Mouse (Mus musculus) hindbrain, embryonic 10.5 days (tissue): ENCODE results near the gene Chst8. TPM values are rescaled to one million over a fixed set of nuclear protein-coding genes. Genes with fewer than 3 reads are reported as not detected.

Experiments used
- DNase-seq: peaks from one replicate; pipeline ENCODE4 v3.0.0-alpha.2; 2017; ENCODE audit warnings: low spot score
- H3K27ac ChIP-seq: fragments of 300-500 bp; sonication (generic); 2 replicates; pipeline ENCODE4 v1.5.1; 2016; ENCODE audit warnings: mild to moderate bottlenecking, moderate library complexity
- H3K27me3 ChIP-seq: fragments of 300-500 bp; sonication (generic); 2 replicates; pipeline ENCODE4 v1.6.1; 2016; ENCODE audit warnings: mild to moderate bottlenecking; ENCODE audit not compliant: poor library complexity, insufficient read depth, severe bottlenecking
- H3K36me3 ChIP-seq: fragments of 300-500 bp; sonication (generic); 2 replicates; pipeline ENCODE4 v1.6.1; 2016; ENCODE audit warnings: mild to moderate bottlenecking, moderate library complexity
- H3K4me1 ChIP-seq: fragments of 300-500 bp; sonication (generic); replicated peaks from 2 replicates; pipeline ENCODE4 v1.6.1; 2016; ENCODE audit warnings: mild to moderate bottlenecking
- H3K4me3 ChIP-seq: fragments of 300-500 bp; sonication (generic); 2 replicates; pipeline ENCODE4 v1.5.1; 2016; ENCODE audit warnings: mild to moderate bottlenecking, moderate library complexity
- H3K9me3 ChIP-seq: fragments of 300-500 bp; sonication (generic); 2 replicates; pipeline ENCODE4 v1.6.1; 2016; ENCODE audit warnings: mild to moderate bottlenecking, moderate library complexity
- WGBS: fragments of 180-500 bp; shearing (Covaris S2); methylation state at CpG from one replicate; pipeline ENCODE4 v1.1.7; 2016; 5-methylcytosine and 5-hydroxymethylcytosine counted together
- polyA plus RNA-seq: library from polyadenylated mRNA; unstranded; fragments of >200 nt; fragmentation: Nextera tagmentation; extraction: Ambion mirVana; gene quantifications from 2 replicates; pipeline ENCODE4 v1.2.1, GENCODE M21; 2016

Chst8 gene
- polyA plus RNA-seq, 1 experiment from 2014 or later, result 17.5 TPM

DNA sequence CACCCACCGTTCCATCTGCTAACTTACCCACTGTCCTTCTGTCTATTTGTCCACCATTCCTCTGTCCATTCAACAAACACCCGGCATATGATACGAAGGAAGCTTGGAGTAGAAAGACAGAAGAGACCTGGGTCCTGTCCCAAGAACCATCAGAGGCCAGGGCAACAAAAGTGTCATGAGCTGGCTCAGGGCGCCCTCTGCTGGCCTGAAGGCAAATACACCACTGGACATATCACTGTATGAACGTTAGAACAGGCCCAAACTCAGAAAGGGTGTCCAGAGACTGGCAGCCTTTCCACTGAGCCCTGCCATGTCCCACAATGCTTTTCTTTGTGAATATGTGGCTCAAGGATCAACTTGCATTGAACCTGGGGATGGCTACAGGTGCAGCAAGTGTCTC lies 92.9 kb downstream of the Chst8 start:
- 44% methylated on average over 5 of the region's 5 CpGs for WGBS

DNA sequence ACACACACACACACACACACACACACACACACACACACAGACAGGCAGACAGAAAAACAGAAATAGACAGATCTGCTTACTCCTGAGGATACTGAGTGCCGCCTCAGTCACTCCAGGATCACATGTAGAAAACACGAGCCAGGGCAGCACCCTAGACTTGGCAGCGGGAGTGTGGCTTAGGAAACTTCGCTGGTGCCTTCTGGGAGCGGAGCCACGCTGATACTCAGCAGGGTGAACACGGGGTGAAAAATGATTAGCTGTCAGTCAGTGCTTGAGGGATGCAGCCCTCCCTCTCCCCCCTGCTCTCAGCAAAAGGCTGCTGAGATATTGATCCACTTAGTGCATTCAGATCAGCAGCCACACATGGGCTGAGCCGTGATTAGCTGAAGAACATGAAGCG lies 93.9 kb downstream of the Chst8 start:
- DNase-seq, result no peak
- Histone ChIP-seq H3K36me3 (no peaks in the 10 kb centered on the region), H3K4me1 (peaks cover 73% of the 10 kb centered on the region), H3K4me3 (no peak overlapping the region), H3K27me3 (peaks cover 8% of the 10 kb centered on the region; the same call in 1 of the 2 replicates), H3K27ac (peak overlapping the region; percentile 69), H3K9me3 (no peaks in the 10 kb centered on the region)
- 75% methylated on average over 9 of the region's 9 CpGs for WGBS

More for the DNA sequence above, 92.9 kb downstream of the Chst8 start:
- Histone ChIP-seq H3K9me3 (no peaks in the 10 kb centered on the region), H3K4me1 (peaks cover 72% of the 10 kb centered on the region), H3K4me3 (no peak overlapping the region), H3K27ac (0 out of 2 replicates have a peak overlapping the region, but pooled peaks have one; percentile 18), H3K36me3 (no peaks in the 10 kb centered on the region), H3K27me3 (peaks cover 8% of the 10 kb centered on the region; the same call in 1 of the 2 replicates)
- peak; percentile 74 for DNase-seq

DNA sequence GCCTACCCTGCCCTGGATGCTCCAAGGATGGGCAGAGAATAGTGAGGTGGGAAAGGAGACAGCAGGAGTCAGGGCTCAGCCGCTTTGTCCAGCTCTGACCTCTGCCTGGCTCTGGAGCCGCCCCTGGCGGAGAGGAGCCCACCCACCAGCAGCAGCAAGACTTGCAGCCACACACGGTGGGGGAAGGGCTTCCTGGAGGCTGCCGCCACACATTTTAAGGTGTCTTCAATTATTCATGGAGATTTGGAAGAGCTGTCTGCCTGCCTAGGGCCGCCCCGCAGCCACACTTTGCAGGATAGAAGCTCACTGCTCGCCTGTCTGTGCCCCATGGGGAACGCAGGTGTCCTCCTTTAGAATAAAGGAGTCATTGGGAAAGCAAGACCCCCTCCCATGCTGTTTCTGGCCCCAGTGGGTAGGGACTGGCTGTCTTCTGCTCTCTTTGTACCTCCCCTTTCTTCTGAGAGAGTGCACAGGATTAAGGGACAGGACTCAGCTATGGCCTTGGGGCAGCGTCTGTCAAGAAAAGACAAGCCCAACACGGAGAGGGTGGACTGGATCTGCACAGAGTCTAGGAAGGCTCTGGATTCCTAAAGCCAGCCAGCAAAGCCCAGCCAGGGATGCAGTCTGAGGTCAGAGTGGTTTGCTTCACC lies 95.2 kb downstream of the Chst8 start:
- peak; percentile 71 for DNase-seq
- WGBS, result under 1% methylated on average over 11 of the region's 11 CpGs
- Histone ChIP-seq H3K4me1 (peaks cover 64% of the 10 kb centered on the region), H3K9me3 (no peaks in the 10 kb centered on the region), H3K27ac (peak overlapping the region; percentile 69), H3K36me3 (no peaks in the 10 kb centered on the region), H3K4me3 (peak overlapping the region; percentile 27), H3K27me3 (peaks cover 8% of the 10 kb centered on the region; the same call in 1 of the 2 replicates)

DNA sequence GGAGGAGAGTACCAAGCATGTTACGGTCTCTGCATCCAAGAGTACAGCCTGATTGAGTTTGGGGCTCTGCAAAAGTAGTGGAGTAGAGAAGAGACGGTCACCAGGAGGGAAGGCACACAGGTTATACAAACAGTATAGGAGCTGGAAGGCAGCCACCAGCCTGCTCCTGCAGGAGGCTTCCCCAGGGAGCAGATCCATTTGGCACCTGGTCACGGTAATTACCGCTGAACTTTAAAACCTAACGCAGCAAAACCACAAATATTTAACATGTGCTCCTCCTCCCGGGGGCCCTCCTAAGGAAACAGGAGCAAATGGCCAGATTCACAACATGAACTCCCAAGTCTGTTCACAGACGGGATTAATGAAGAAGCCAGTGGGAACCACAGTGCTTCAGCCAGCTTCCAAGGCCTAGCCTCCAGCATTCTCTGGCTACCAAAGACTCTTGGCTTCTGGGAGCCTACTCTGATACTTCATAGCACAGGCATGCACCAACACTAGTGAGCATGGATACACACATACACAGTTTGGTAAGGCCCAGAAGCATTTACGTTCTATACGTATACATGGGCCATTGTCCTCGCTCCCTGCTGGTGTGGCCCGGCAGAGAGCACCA lies 97.6 kb downstream of the Chst8 start:
- no peak overlapping the region for H3K4me3 ChIP-seq
- no peaks in the 10 kb centered on the region for H3K36me3 ChIP-seq
- H3K9me3 ChIP-seq, result no peaks in the 10 kb centered on the region
- H3K27me3 ChIP-seq, result peaks cover 8% of the 10 kb centered on the region; the same call in 1 of the 2 replicates
- peaks cover 51% of the 10 kb centered on the region for H3K4me1 ChIP-seq
- no peak overlapping the region for H3K27ac ChIP-seq
- WGBS, result 62% methylated on average over 11 of the region's 11 CpGs
- DNase-seq, result no peak

DNA sequence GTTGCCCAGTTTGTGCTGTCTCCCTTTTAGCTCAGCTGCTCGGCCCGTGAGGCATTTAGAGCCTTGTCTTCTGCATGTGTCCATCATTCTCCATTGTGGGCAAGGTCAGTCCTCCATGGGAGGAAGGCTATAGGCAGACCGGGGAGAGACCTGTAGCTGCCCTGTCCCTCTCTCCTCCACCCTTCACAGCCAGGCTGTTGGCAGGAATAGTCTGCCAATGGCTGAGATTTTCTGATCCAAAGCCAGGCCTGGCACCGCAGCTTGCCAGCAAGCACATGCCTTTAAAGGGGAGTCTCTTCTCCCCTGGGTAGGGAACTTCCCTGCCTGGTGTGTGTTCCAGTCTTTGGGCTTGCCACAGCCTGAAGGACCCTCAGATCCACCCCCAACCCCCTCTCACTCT lies 103.4 kb downstream of the Chst8 start:
- no peak for DNase-seq
- Histone ChIP-seq H3K9me3 (peaks cover 7% of the 10 kb centered on the region; the same call in 1 of the 2 replicates), H3K36me3 (no peaks in the 10 kb centered on the region), H3K27me3 (no peaks in the 10 kb centered on the region), H3K27ac (no peak overlapping the region), H3K4me3 (no peak overlapping the region), H3K4me1 (peaks cover 29% of the 10 kb centered on the region)
- WGBS, result 73% methylated on average over 4 of the region's 4 CpGs

- Histone ChIP-seq H3K4me1 (peaks cover 25% of the 10 kb centered on the region), H3K9me3 (peaks cover 7% of the 10 kb centered on the region; the same call in 1 of the 2 replicates), H3K27me3 (peaks cover 5% of the 10 kb centered on the region; the same call in 1 of the 2 replicates), H3K4me3 (no peak overlapping the region), H3K27ac (peak overlapping the region; percentile 13; the same call in 1 of the 2 replicates), H3K36me3 (no peaks in the 10 kb centered on the region)
- whole genome bisulfite sequencing, result 40% methylated on average over 4 of the region's 4 CpGs
- DNase-seq, result no peak
These were observed 108.1 kb downstream of the Chst8 start for GRCm38 (mm10) chr7:34704401-34704800.

GRCm38 (mm10) chr7:34703437-34703836 lies 109.1 kb downstream of the Chst8 start:
- peaks cover 5% of the 10 kb centered on the region; the same call in 1 of the 2 replicates for H3K27me3 ChIP-seq
- 51% methylated on average over 4 of the region's 4 CpGs for WGBS
- H3K27ac ChIP-seq, result no peak overlapping the region
- H3K4me3 ChIP-seq, result no peak overlapping the region
- H3K36me3 ChIP-seq, result no peaks in the 10 kb centered on the region
- peaks cover 7% of the 10 kb centered on the region; the same call in 1 of the 2 replicates for H3K9me3 ChIP-seq
- peaks cover 19% of the 10 kb centered on the region for H3K4me1 ChIP-seq
- DNase-seq, result no peak

DNA sequence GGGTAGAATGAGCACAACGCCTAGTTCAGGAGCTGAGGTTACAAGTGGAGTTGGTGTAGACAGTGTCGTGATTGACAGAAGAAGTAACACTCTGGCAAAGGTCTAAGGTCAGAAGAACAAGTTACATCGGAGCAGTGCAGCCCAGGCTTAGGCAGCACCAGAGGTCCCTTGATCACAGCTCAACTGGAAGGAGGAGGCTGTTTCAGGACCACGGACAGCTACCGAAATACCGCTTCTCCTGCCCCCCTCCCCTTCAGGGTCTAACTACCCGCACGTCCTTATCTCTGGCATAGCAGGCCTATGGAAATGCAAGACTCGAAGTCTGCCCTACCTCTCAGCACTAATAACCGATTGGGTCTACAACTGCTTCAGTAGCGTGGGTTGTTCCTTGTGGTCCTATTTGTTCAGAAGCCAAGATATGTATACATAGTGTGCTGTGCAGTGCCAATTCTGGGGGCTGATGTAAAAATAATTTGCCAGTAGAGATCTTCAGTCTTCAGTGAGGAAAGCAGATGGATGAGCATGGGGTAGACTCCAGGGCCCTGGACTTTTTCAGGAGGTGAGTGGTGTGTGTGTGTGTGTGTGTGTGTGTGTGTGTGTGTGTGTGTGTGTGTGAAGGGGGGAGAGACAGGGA lies 109.7 kb downstream of the Chst8 start:
- 19% methylated on average over 11 of the region's 11 CpGs for WGBS
- Histone ChIP-seq H3K9me3 (peaks cover 5% of the 10 kb centered on the region; the same call in 1 of the 2 replicates), H3K27me3 (peaks cover 5% of the 10 kb centered on the region; the same call in 1 of the 2 replicates), H3K36me3 (no peaks in the 10 kb centered on the region), H3K27ac (no peak overlapping the region), H3K4me3 (no peak overlapping the region), H3K4me1 (peaks cover 24% of the 10 kb centered on the region)
- DNase-seq, result peak; percentile 56

- no peak overlapping the region for H3K27ac ChIP-seq
- no peaks in the 10 kb centered on the region for H3K9me3 ChIP-seq
- H3K4me1 ChIP-seq, result peaks cover 40% of the 10 kb centered on the region
- no peak overlapping the region for H3K4me3 ChIP-seq
- DNase-seq, result no peak
- WGBS, result 77% methylated on average over 3 of the region's 3 CpGs
- H3K27me3 ChIP-seq, result peaks cover 5% of the 10 kb centered on the region; the same call in 1 of the 2 replicates
- no peaks in the 10 kb centered on the region for H3K36me3 ChIP-seq
These were observed 112.6 kb downstream of the Chst8 start for GRCm38 (mm10) chr7:34699888-34700287.

DNA sequence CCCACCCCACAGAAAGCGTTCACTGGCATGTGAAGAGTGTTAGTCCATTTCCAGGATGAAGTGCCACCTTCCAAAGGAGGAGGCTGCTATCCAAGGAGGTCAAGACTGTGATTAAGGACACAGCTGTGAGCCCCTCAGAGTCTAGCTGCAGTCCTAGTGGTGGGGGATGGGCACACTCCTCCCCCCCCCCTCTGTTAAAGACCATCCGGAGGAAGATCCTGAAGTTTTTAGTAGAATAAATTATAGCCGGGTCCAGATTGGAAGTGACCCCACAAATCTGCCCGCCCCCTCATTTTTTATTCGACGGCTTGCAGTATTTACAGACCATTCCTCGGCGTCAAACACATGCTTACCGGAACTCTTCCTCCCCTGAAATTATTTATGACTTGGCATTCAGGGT lies 114.3 kb downstream of the Chst8 start:
- H3K27me3 ChIP-seq, result peaks cover 5% of the 10 kb centered on the region; the same call in 1 of the 2 replicates
- peaks cover 44% of the 10 kb centered on the region for H3K4me1 ChIP-seq
- WGBS, result 90% methylated on average over 9 of the region's 9 CpGs
- no peaks in the 10 kb centered on the region for H3K36me3 ChIP-seq
- no peaks in the 10 kb centered on the region for H3K9me3 ChIP-seq
- H3K4me3 ChIP-seq, result no peak overlapping the region
- no peak overlapping the region for H3K27ac ChIP-seq
- DNase-seq, result no peak

- no peak for DNase-seq
- Histone ChIP-seq H3K4me3 (no peak overlapping the region), H3K36me3 (no peaks in the 10 kb centered on the region), H3K4me1 (peaks cover 66% of the 10 kb centered on the region), H3K9me3 (no peaks in the 10 kb centered on the region), H3K27me3 (peaks cover 1% of the 10 kb centered on the region; the same call in 1 of the 2 replicates), H3K27ac (peak overlapping the region; percentile 68)
- WGBS, result 63% methylated on average over 9 of the region's 9 CpGs
These were observed 116.4 kb downstream of the Chst8 start for GRCm38 (mm10) chr7:34696086-34696485.

DNA sequence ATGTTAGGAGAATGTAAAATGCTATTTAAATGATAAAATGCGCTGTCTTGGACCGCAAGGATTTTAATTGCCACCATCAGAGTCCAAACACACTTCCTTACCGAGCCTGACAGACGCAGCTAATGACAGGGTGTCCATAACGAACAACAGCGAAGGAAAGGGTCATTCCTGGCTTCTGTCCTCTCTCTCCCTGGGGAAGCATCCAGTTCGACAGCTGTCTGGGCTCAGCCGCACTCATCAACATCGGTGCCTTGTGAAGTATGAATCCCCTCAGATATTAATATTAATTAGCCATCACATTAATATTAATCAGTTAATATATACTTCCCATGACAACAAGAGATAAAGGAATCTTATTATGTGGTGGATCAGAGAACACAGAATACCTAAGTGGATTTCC lies 117.6 kb downstream of the Chst8 start:
- H3K27me3 ChIP-seq, result no peaks in the 10 kb centered on the region
- H3K9me3 ChIP-seq, result no peaks in the 10 kb centered on the region
- 57% methylated on average over 9 of the region's 9 CpGs for WGBS
- H3K36me3 ChIP-seq, result no peaks in the 10 kb centered on the region
- peak overlapping the region; percentile 72 for H3K27ac ChIP-seq
- no peak overlapping the region for H3K4me3 ChIP-seq
- H3K4me1 ChIP-seq, result peaks cover 77% of the 10 kb centered on the region
- DNase-seq, result no peak

- Histone ChIP-seq H3K27me3 (no peaks in the 10 kb centered on the region), H3K36me3 (no peaks in the 10 kb centered on the region)
- no peak for DNase-seq
These were observed 118.6 kb downstream of the Chst8 start for GRCm38 (mm10) chr7:34693916-34694315.

More at GRCm38 (mm10) chr7:34693916-34694315, 118.6 kb downstream of the Chst8 start:
- H3K4me3 ChIP-seq, result no peak overlapping the region
- peaks cover 87% of the 10 kb centered on the region for H3K4me1 ChIP-seq
- H3K27ac ChIP-seq, result peak overlapping the region; percentile 64; the same call in 1 of the 2 replicates
- WGBS, result 97% methylated on average over 13 of the region's 13 CpGs
- H3K9me3 ChIP-seq, result no peaks in the 10 kb centered on the region
